Mouse (Mus musculus): Measurements from ENCODE around the gene Hist1h2bg. TPM values are rescaled to one million over a fixed set of nuclear protein-coding genes. Genes with fewer than 3 reads are reported as not detected.
"Not testable (repeated sequence)": the region's sequence is repeated elsewhere in the genome, so short reads cannot be mapped to it uniquely, and the experiment has no call there.

The Hist1h2bg gene
- total RNA-seq, 4 experiments from 2014 or later = 57.3 to 67.6 (median 60.8) TPM

DNA sequence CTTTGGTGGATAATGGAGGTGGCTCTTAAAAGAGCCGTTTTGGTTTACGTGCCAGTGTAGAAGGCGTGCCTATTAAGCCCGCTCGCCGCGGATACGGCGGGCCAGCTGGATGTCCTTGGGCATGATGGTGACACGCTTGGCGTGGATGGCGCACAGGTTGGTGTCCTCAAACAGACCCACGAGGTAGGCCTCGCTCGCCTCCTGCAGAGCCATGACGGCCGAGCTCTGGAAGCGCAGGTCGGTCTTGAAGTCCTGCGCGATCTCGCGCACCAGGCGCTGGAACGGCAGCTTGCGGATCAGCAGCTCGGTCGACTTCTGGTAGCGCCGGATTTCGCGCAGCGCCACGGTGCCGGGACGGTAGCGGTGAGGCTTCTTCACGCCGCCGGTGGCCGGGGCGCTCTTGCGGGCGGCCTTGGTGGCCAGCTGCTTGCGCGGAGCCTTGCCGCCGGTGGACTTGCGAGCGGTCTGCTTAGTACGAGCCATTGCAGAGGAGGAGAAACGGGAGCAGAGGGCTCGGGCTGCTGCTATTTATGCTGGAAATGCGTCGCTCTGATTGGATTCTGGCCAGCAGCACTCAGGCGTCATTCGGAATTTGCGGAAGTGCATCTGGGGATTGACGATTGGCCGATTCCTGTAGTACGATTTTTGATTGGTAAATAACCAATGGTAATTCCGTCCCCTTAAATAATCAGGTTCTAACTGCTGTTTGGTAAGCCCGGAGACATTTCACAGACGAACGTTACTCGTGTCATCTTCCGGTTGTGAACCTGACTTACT lies 9.1 kb upstream of the Hist1h2bg start, which contains the start of gene Hist1h3e:
TSS of gene Hist1h3e (minus strand) at position 487 of the 777 bp plus-strand sequence.
- DNase-seq (ENCODE audit: low spot score in 2 of 2) = peak; percentile 95

DNA sequence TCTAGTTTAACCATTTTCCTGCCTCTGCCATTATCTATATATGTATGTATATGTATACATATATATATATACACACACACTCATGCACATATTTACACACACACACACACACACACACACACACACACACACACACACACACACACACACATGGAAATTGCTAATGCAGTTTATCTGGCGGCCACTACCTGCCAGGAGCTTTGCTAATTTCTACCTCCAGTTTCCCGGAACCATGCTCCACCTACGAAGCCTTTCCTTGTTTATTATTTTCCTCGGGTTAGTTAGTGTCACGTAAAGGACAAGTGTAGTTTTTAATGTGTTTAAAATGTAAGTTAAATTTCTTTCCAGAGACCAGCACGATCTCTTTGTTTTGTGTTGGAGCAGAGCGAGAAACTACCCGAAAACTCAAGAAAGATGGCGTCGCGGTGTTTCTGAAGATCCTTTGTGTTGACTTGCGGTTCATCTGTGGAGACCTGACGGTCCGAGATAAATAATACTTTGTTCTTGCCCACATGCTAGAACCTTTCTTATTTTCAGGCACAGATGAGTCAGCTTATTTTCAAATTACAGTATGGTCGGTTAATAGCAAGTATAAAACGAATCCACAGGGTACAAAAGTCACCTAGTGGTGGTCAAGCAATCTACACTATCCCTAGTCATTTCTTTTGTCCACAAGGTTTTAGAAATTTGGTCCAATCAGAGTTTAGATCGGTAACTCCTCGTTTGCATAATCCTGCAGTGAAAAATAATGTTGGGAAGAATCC lies 8.3 kb upstream of the Hist1h2bg start:
- peak in 1 of 2 experiments; percentile 29 for DNase-seq (ENCODE audit: low spot score in 2 of 2)

DNA sequence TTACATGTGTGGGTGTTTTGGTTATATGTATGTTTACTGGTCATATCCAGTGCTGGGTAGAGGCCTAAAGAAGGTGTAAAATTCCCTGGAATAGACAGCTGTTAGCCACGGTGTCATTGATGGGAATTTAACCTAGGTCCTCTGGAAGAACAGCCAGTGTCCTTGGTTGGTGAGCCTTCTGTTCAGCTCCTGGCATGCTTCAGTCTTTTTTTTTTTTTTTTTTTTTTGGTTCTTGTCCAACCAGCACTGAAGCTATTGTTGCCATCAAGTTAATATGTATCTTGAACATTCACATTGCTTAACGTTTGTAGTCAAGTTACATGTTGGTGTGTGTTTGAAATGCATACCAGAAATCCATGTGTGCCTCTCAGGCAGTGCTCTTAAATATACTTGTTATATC lies 6.7 kb upstream of the Hist1h2bg start:
- no peak for DNase-seq (ENCODE audit: low spot score in 2 of 2)

DNA sequence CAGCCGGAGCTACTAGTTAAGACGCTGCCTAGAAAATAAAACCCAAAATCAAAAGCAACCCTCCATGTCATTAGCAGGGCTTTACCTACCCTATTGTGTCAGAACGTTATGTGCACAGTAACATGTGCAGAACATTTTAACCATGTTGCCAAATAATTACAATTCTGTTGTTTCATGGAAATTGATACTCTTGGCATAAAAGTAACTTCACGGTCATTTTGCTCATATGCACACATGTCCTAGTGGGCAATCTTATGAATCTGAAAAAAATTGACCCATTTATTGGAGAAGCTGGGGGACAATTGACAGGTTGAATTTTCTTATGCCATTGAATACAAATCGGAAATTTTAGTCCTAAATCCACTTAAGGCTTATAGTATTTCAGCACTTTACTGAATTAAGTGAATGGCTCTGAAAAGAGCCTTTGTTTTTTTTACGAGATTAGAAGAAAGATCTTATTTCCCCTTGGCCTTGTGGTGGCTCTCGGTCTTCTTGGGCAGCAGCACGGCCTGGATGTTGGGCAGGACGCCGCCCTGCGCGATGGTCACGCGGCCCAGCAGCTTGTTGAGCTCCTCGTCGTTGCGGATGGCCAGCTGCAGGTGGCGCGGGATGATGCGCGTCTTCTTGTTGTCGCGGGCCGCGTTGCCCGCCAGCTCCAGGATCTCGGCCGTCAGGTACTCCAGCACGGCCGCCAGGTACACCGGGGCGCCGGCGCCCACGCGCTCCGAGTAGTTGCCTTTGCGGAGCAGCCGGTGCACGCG lies 755 bp upstream of the Hist1h2bg start:
- DNase-seq (ENCODE audit: low spot score in 2 of 2) = not testable (repeated sequence)

DNA sequence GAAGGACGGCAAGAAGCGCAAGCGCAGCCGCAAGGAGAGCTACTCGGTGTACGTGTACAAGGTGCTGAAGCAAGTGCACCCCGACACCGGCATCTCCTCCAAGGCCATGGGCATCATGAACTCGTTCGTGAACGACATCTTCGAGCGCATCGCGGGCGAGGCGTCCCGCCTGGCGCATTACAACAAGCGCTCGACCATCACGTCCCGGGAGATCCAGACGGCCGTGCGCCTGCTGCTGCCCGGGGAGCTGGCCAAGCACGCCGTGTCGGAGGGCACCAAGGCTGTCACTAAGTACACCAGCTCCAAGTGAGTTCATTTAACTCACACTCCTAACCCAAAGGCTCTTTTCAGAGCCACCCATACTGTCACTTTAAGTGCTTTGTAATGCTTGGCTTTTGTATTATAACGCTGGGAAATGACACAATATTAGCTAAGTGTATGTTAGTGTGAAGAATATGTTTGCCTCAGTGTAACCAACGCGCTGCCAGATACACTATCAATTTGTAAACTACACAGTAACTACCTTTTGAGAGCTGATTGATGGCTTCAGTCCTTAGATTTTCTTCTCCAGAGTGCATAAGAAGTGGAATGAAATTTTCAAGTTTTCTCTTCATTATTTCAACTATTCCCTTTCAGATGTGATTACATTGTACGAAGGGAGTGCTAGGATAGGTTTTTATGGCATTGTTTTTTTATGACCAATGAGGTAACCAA lies 465 bp downstream of the Hist1h2bg start:
- not testable (repeated sequence) for DNase-seq (ENCODE audit: low spot score in 2 of 2)

DNA sequence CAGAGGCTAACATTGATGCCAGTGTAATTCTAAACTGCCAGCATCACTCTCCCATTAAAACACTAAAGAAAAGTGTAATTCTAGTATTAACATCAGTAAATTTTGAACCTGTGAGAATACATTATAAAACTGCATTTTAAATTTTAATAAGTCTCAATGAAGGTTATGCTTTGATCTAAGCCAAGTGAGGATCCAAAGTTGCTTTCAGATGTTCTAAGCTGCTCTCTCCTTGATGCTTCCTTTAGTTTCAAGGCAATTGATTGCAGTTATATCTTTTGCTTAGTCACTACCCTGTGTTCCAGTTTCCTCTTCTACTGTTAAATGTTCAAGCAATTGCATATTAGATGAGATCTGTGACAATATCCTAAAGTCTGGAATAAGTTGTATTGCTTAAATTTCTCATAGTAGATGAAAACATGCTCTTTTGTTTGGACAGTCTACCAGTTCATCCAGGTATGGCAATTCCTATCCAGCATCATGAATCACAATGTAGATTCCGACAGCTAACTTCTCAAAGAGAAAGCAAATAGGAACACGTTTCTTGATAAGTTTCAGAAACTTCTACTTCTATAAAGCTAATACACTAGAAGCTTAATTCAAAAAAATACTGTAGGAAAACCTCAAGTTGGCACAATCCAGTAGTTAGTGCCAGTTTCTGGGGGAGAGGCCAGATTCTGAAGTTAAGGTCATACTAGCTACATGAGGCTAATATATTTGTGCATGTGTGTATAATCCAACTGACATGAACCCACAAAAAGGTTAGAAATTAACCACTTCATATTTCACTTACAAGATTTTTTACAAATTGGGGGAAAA lies 1.2 kb downstream of the Hist1h2bg start:
- no peak for DNase-seq (ENCODE audit: low spot score in 2 of 2)

DNA sequence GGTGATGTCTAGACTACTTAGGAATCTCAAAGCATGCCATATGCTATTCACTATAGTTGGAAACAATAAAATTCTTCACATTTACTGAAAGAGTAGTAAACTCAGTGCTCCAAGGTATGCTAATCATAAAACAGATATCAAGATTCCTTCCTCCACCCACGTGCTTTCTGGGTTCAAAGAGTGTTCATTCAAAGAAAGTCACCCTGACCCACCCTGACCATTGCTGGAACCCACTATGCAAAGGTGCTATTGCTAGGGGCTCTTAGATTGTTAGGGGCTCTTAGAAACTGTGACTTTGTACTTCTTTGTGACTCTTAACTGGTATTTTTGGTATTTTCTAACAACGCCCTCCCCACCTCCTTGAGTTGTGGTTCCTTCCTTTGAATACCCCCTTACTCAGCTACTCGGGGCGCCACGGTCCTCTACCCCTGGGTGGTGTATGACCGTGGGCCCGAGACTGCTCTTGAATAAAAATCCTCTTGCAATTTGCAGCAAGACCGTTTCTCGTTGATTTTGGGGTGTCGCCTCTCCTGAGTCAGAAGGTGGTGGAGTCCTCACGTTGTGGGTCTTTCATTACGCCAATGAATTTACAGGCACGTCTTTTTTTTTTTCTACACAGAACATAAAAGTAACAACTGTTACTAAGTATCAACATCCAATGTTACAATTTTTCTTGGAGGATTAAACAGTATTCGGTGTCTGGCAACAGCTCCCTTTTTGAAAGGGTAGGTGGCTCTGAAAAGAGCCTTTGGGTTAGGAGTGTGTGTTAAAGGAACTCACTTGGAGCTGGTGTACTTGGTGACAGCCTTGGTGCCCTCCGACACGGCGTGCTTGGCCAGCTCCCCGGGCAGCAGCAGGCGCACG lies 2.1 kb downstream of the Hist1h2bg start:
- not testable (repeated sequence) for DNase-seq (ENCODE audit: low spot score in 2 of 2)

DNA sequence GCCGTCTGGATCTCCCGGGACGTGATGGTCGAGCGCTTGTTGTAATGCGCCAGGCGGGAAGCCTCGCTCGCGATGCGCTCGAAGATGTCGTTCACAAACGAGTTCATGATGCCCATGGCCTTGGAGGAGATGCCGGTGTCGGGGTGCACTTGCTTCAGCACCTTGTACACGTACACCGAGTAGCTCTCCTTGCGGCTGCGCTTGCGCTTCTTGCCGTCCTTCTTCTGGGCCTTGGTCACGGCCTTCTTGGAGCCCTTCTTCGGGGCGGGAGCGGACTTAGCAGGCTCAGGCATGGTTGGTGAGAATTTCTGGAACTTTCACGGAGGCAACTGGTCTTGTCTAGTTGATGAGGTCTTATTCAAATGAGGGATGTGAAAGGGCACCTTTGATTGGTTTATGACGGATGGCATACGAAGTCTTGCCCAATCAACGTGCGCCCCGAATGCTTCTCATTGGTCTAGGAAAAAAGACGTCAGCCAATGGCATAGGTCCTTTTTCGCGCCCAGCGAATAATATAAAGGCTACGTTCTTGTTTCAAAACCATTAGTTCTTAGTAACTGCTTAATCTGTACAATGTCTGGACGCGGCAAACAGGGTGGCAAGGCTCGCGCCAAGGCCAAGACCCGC lies 2.8 kb downstream of the Hist1h2bg start, which contains the start of the genes Hist1h2bf and Hist1h2ad:
TSS of gene Hist1h2bf (minus strand) at position 299 of the 627 bp plus-strand sequence.
TSS of gene Hist1h2ad (plus strand) at position 484 of the 627 bp plus-strand sequence.
- DNase-seq (ENCODE audit: low spot score in 2 of 2) = peak; percentile 93 to 97

DNA sequence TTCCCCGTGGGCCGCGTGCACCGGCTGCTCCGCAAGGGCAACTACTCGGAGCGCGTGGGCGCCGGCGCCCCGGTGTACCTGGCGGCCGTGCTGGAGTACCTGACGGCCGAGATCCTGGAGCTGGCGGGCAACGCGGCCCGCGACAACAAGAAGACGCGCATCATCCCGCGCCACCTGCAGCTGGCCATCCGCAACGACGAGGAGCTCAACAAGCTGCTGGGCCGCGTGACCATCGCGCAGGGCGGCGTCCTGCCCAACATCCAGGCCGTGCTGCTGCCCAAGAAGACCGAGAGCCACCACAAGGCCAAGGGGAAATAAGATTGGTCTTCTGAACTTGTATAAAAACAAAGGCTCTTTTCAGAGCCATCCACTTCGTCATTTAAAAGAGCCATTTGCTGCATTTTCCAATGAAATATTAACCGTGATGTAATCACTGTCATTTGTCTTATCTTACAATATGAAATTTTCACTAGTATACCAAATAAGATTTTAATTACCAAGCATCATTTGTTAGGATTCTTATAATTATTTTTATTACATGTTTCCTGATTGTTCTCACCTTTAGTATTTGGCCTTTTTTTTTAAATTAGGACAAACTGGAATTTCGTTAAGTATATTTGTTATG lies 3.5 kb downstream of the Hist1h2bg start:
- not testable (repeated sequence) for DNase-seq (ENCODE audit: low spot score in 2 of 2)

DNA sequence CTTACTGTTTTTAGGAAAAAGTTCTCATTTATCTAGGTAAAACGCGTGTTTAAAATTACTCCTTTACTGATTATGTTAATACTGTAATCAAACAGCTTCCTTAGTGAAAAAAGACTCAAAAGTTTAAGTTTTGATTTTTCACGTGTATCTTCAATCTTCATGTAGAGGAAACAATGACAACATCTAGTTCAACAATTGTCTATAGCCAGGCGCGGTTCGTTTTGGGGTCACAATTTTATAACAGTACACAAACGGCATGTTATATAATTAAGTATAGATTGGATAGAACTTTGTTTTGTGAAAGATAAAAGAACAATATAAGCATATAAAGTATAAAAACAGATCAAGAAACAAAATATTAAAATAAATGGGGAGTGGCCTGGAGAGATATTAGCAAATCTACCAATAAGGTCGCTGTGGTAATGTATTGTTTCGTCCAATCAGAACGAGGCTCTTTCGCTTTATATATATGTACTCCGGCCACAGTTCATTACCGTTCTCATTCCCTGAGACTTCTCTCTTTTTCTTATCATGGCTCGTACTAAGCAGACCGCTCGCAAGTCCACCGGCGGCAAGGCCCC lies 4.2 kb downstream of the Hist1h2bg start, which contains the start of gene Hist1h3d:
TSS of gene Hist1h3d (plus strand) at position 493 of the 581 bp plus-strand sequence.
- DNase-seq (ENCODE audit: low spot score in 2 of 2) = peak; percentile 70 to 71

DNA sequence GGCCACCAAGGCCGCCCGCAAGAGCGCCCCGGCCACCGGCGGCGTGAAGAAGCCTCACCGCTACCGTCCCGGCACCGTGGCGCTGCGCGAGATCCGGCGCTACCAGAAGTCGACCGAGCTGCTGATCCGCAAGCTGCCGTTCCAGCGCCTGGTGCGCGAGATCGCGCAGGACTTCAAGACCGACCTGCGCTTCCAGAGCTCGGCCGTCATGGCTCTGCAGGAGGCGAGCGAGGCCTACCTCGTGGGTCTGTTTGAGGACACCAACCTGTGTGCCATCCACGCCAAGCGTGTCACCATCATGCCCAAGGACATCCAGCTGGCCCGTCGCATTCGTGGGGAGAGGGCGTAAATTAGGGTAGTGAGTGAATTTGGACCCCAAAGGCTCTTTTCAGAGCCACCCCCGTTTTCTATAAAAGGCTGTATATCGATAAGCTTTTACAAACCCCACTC lies 4.7 kb downstream of the Hist1h2bg start:
- not testable (repeated sequence) for DNase-seq (ENCODE audit: low spot score in 2 of 2)

DNA sequence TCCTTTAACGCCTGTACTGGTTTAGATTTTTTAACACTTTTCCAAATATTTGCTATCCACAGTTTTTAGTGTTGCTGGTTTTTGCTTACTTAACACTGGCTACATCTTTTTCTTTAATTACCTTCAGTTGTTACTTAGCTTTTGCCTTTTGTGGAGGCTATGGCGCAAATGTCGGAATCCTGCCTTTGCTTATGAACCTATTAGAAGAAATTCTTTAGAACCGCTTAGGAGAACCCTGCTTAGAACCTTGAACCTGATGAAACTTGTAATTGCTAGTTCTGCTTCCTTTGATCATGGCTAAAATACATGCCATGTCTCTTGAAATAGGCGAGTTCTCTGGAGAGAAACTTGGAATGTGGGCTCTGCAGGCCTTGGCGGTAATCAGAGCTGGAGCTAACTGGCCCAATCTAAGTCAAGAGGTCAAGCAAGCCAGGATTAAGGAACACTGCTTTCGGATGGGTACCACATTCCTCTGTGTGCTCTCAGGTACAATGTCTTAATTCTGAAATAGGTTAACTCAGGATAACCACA lies 5.2 kb downstream of the Hist1h2bg start:
- DNase-seq (ENCODE audit: low spot score in 2 of 2) = no peak

DNA sequence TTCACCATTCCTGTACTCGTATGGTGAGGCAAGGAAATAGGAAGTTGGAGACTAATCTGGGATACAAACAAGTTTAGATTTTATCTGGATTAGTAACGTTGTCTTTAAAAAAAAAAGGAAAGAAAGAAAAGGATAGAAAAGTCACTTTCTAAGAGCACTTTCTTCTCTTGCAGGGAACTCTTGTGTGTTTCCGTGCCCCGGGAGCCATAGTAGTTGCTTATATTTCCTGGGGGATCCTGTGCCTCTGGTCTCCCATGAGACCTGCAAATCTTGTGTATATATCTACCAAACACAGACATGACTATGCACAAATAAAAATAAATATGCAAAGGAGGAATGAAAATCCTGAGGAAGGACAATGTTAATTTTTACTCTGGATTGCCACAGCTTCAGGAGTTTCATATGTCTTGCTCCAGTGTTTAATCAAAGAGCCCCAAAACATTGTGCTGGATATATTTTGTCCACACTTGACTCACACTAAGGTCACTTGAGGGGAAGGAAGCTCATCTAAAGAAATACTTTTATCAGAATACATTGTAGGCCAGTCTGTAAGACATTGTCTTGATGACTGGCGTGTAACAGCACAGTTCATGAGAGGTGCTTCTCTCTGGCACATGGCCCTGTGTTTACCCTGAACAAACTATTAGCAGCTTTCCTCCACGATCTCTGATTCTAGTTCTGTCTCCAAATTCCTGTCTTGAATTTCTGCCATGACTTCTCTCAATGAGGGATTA lies 5.9 kb downstream of the Hist1h2bg start:
- DNase-seq (ENCODE audit: low spot score in 2 of 2) = no peak

DNA sequence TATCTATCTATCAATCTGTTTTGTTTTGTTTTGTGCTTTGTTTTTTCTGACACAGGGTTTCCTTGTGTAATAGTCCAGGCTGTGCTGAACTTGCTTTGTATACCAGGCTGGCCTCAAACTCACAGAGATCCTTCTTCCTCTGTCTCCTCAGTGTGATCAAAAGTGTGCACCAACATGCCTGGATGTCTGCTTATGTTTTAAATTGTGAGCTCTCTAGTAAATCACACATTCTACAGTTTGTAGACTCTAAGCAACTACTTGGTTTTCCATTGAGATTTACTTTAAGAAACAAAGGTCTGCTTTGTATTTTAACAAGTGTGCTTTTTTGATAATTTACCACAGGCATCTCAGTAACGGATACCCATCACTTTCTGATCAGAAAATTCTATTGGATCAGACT lies 6.6 kb downstream of the Hist1h2bg start:
- no peak for DNase-seq (ENCODE audit: low spot score in 2 of 2)

DNA sequence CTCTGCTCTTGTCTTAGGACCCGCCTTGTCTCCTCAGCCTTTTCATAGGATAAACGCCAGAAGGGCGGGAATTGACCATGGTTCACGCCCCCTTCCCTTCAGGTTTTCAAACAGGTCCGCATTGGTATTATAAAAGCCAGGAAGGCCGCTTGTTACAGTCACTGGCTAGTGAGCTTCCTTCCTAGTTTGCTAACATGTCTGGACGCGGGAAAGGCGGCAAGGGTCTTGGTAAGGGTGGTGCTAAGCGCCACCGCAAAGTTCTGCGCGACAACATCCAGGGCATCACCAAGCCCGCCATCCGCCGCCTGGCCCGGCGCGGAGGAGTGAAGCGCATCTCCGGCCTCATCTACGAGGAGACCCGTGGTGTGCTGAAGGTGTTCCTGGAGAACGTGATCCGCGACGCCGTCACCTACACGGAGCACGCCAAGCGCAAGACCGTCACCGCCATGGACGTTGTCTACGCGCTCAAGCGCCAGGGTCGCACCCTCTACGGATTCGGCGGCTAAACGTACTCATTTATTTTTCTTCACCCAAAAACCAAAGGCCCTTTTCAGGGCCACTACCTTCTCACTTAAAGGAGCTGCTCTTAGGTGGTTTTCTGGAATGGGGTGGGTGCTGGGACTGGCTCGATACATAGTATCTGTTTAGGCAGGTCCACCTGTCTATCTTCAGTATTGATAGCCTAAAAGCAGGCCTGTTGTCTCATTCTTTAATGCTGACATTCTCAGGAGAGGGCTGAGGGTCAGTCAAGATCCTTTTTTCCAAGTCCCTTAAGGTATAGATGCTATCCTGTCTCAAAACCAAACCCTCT lies 10.4 kb downstream of the Hist1h2bg start, which contains the start of gene Hist1h4d:
TSS of gene Hist1h4d (plus strand) at position 191 of the 811 bp plus-strand sequence.
- peak; percentile 98 for DNase-seq (ENCODE audit: low spot score in 2 of 2)

Measured in layer of hippocampus, adult 8-10 months (tissue).